Mouse (Mus musculus) neural tube, embryonic 15.5 days (tissue): ENCODE measurements at regions not wholly inside any gene's neighbourhood (a gene's known extent, or its start where the extent isn't known, plus 50 kb on each side); places are given as distances from the start of the nearest gene placed in this dataset.

Source experiments
- ATAC-seq: fragments of 200-750 bp; cut with Nextera tagmentation; 2 replicates; pipeline ENCODE4 v1.8.0; 2017; ENCODE audit warnings: mild to moderate bottlenecking, moderate TSS enrichment, moderate library complexity; ENCODE audit not compliant: low FRiP score
- H3K27ac ChIP-seq: fragments of 300-500 bp; sonication (generic); replicated peaks from 2 replicates; pipeline ENCODE4 v1.5.1; 2015; ENCODE audit warnings: mild to moderate bottlenecking, inconsistent platforms
- H3K27me3 ChIP-seq: fragments of 300-500 bp; sonication (generic); replicated peaks from 2 replicates; pipeline ENCODE4 v1.6.1; 2015; ENCODE audit warnings: inconsistent platforms
- H3K36me3 ChIP-seq: fragments of 300-500 bp; sonication (generic); 2 replicates; pipeline ENCODE4 v1.6.1; 2015; ENCODE audit warnings: inconsistent platforms
- H3K4me1 ChIP-seq: fragments of 300-500 bp; sonication (generic); 2 replicates; pipeline ENCODE4 v1.6.1; 2015; ENCODE audit warnings: inconsistent platforms
- H3K4me2 ChIP-seq: fragments of 300-500 bp; sonication (generic); 2 replicates; pipeline ENCODE4 v1.6.1; 2015; ENCODE audit warnings: inconsistent platforms, mild to moderate bottlenecking, moderate library complexity
- H3K4me3 ChIP-seq: fragments of 300-500 bp; sonication (generic); replicated peaks from 2 replicates; pipeline ENCODE4 v1.5.1; 2015; ENCODE audit warnings: mild to moderate bottlenecking, inconsistent platforms
- H3K9ac ChIP-seq: fragments of 300-500 bp; sonication (generic); replicated peaks from 2 replicates; pipeline ENCODE4 v1.6.1; 2015; ENCODE audit warnings: mild to moderate bottlenecking, inconsistent platforms
- H3K9me3 ChIP-seq: fragments of 300-500 bp; sonication (generic); replicated peaks from 2 replicates; pipeline ENCODE4 v1.6.1; 2016; ENCODE audit warnings: inconsistent platforms
- WGBS: fragments of 180-500 bp; shearing (Covaris S2); methylation state at CpG from one replicate; pipeline ENCODE4 v1.1.7; 2015; ENCODE audit warnings: mixed read lengths; 5-methylcytosine and 5-hydroxymethylcytosine counted together

DNA sequence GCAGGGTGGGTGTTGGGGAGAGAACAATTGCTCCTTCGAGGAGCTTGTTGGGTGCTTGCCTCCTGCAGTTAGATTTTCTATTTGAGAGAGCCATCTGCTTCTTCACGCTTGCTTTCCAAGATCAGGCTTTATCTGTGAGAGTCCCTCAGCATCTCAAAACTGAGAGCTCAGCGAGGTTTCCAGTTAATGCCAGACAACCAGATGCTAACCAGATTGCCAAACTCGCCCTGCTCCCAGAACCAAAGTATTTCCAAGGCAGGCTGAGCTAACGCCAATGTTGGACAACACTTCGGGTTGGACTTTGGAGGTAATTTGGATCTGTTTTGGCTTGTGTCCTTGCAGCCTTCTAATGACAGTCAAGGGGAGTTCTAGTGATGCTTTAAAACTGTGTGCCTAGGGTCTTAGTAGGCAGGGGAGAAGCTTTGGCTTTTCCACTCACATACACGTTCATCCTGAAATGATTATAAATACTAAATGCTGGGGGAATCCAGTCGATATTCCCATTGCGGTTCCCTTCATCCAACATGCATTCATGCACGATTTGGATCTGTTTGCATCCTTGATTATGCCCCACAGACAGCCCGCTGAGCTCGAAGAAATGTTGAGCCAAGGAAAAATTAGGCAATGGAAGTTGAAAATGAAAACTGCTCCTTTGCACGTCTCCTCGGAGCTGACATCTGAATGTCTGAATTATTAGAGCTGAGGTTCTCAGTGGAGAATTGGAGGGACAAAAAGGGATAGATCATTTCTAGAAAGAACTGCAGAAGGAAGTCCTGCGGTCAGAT, 68.4 kb upstream of the Trpm3 start:
- 75% methylated on average over 15 of the region's 15 CpGs for WGBS
- Histone ChIP-seq H3K9me3 (no peaks in the 10 kb centered on the region), H3K27ac (no peak overlapping the region), H3K4me1 (no peaks in the 10 kb centered on the region), H3K4me2 (no peak overlapping the region), H3K27me3 (no peaks in the 10 kb centered on the region), H3K4me3 (no peak overlapping the region), H3K9ac (no peak overlapping the region), H3K36me3 (no peaks in the 10 kb centered on the region)
- ATAC-seq, result no peak

GRCm38 (mm10) chr19:22071701-22072100, 67.1 kb upstream of the Trpm3 start:
- no peaks in the 10 kb centered on the region for H3K27me3 ChIP-seq
- WGBS, result 40% methylated on average over 3 of the region's 3 CpGs
- no peak overlapping the region for H3K4me3 ChIP-seq
- H3K36me3 ChIP-seq, result no peaks in the 10 kb centered on the region
- H3K9ac ChIP-seq, result no peak overlapping the region
- no peak for ATAC-seq
- H3K9me3 ChIP-seq, result no peaks in the 10 kb centered on the region
- H3K4me2 ChIP-seq, result no peak overlapping the region
- no peak overlapping the region for H3K27ac ChIP-seq
- H3K4me1 ChIP-seq, result no peaks in the 10 kb centered on the region

DNA sequence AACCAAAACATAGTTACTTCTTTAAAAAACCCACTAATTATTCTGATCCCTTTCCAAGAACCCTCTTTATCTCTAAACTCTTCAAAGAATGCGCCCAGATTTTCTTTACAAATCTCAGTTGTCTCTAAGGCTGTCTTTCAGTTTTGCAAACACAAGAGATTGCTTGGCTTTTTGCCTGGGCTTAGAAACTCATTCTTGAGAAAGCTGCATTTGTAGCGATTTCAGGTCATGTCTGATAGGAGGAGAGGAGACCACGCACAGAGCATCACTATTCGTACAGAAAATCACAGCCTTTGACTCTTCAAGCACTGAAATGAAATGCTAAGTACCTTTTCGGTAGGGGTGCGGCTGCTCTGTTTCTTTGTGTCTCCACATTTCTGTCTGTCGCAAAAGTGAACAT, 64.8 kb upstream of the Trpm3 start:
- H3K4me1 ChIP-seq, result no peaks in the 10 kb centered on the region
- no peaks in the 10 kb centered on the region for H3K27me3 ChIP-seq
- H3K4me3 ChIP-seq, result no peak overlapping the region
- H3K4me2 ChIP-seq, result no peak overlapping the region
- no peak for ATAC-seq
- no peaks in the 10 kb centered on the region for H3K9me3 ChIP-seq
- no peak overlapping the region for H3K27ac ChIP-seq
- H3K36me3 ChIP-seq, result no peaks in the 10 kb centered on the region
- no peak overlapping the region for H3K9ac ChIP-seq
- 75% methylated on average over 7 of the region's 7 CpGs for WGBS

DNA sequence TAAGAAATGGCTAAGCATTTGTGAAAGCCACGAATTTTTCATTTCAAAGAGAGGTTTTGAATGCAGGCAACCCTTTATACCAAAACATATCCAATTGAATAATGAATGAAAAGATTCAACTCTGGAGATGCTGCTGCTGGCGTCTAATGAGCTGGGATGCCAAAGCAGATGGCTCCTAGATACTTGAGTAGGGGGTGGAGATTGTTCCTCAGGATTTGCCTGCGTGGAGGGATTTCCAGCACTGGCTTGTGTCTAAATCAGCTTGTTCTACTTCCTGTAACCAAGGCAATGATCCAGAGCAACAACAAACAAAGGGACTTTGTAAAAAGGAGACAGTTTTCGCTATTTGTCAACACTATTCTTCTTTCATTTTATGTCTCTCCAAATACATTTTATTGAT, 57.4 kb upstream of the Trpm3 start:
- no peaks in the 10 kb centered on the region for H3K4me1 ChIP-seq
- no peaks in the 10 kb centered on the region for H3K36me3 ChIP-seq
- no peak overlapping the region for H3K27ac ChIP-seq
- H3K27me3 ChIP-seq, result no peaks in the 10 kb centered on the region
- 53% methylated on average over 4 of the region's 4 CpGs for WGBS
- no peak overlapping the region for H3K4me3 ChIP-seq
- ATAC-seq, result no peak
- no peaks in the 10 kb centered on the region for H3K9me3 ChIP-seq
- no peak overlapping the region for H3K9ac ChIP-seq
- no peak overlapping the region for H3K4me2 ChIP-seq
